In genomic region chr6:88199001-88199717, GRCm38 (mm10) we compare ENCODE assay signal across 8 mouse cellular contexts. TPM values are rescaled to one million over a fixed set of nuclear protein-coding genes. Genes with fewer than 3 reads are reported as not detected.
DNase-seq lines count a peak whose midpoint lies in the region; ATAC-seq and TF ChIP-seq lines count a peak whose summit lies in the region.

No protein-coding gene starts in this region.

- WGBS in liver, embryonic 14.5 days (ENCODE audit: insufficient replicate concordance), result under 1% methylated on average over 39 of the region's 39 CpGs
- WGBS in stomach, embryonic 14.5 days, result 2% methylated on average over 39 of the region's 39 CpGs

- H3K4me2 ChIP-seq in liver, embryonic 14.5 days (ENCODE audit: low read depth), result peak overlapping the region; percentile 62
- peak overlapping the region; percentile 77 for H3K4me2 ChIP-seq in stomach, embryonic 14.5 days (replicated peaks; ENCODE audit: low read depth, low read length)

- peak; percentile 40 for DNase-seq in embryo, embryonic 11 days
- DNase-seq in embryo, embryonic 10.5 days (ENCODE audit: low spot score), result no peak
- peak; percentile 58 for DNase-seq in NIH3T3 (ENCODE audit: low read depth)
- DNase-seq in heart, postnatal 10 days, result peak; percentile 44 to 49
- no peak for DNase-seq in liver, embryonic 14.5 days (ENCODE audit: low read depth in 3 of 3, low spot score in 3 of 3)
- DNase-seq in cerebellum, adult 18-20 months, result no peak

- no peak overlapping the region for H3K27ac ChIP-seq in liver, embryonic 14.5 days
- no peak overlapping the region for H3K27ac ChIP-seq in stomach, embryonic 14.5 days (ENCODE audit: low read length)

- intact Hi-C loops in heart, postnatal 10 days (cut with DNase I), result no loop called here

- peak overlapping the region; percentile 44 to 52 for H3K4me3 ChIP-seq in liver, embryonic 14.5 days (ENCODE audit: insufficient read depth in 1 of 2, low read depth in 2 of 2, low read length in 2 of 2)
- H3K4me3 ChIP-seq in stomach, embryonic 14.5 days (ENCODE audit: low read depth, low read length), result peak overlapping the region; percentile 39

- TF ChIP-seq CTCF in liver, embryonic 14.5 days (IDR thresholded peaks at IDR 0.05; ENCODE audit: low read depth), result no peak

- no peak for TF ChIP-seq EP300 in liver, embryonic 14.5 days (IDR thresholded peaks at IDR 0.05; ENCODE audit: low read depth)

- no peaks in the 10 kb centered on the region for H3K36me3 ChIP-seq in liver, embryonic 14.5 days (replicated peaks; ENCODE audit: control insufficient read depth, insufficient read depth, low read depth)
- no peaks in the 10 kb centered on the region for H3K36me3 ChIP-seq in stomach, embryonic 14.5 days (ENCODE audit: control insufficient read depth, insufficient read depth, low read length)

- peaks cover 90% of the 10 kb centered on the region for H3K27me3 ChIP-seq in liver, embryonic 14.5 days (ENCODE audit: control insufficient read depth, insufficient read depth, low read length)
- peaks cover 86% of the 10 kb centered on the region for H3K27me3 ChIP-seq in stomach, embryonic 14.5 days (ENCODE audit: control insufficient read depth, insufficient read depth, low read length)

- ATAC-seq in liver, embryonic 14.5 days (ENCODE audit: insufficient read depth), result no peak
- no peak for ATAC-seq in stomach, embryonic 14.5 days (ENCODE audit: insufficient number of reproducible peaks, insufficient read depth, low FRiP score, low read depth)
- no peak for ATAC-seq in monocyte, adult 5-6 weeks (replicated peaks; ENCODE audit: insufficient number of reproducible peaks, low FRiP score, low TSS enrichment, poor library complexity, severe bottlenecking)

- H3K4me1 ChIP-seq in liver, embryonic 14.5 days (replicated peaks; ENCODE audit: control insufficient read depth in 2 of 2, insufficient read depth in 2 of 2, low read length in 1 of 2), result peaks cover 2 to 4% of the 10 kb centered on the region in 2 experiments; a peak in 2 of 4 replicates
- peaks cover 30% of the 10 kb centered on the region for H3K4me1 ChIP-seq in stomach, embryonic 14.5 days (ENCODE audit: control insufficient read depth, insufficient read depth, low read length)

- no peaks in the 10 kb centered on the region for H3K9me3 ChIP-seq in liver, embryonic 14.5 days (ENCODE audit: control insufficient read depth, low read length)
- H3K9me3 ChIP-seq in stomach, embryonic 14.5 days (ENCODE audit: control insufficient read depth, low read depth, low read length), result no peaks in the 10 kb centered on the region

- no peak overlapping the region for H3K9ac ChIP-seq in liver, embryonic 14.5 days (replicated peaks)
- no peak overlapping the region for H3K9ac ChIP-seq in stomach, embryonic 14.5 days (replicated peaks; ENCODE audit: low read depth, low read length)

RNA-seq across cellular contexts. Expression of gene Gata2, which starts 5.5 kb away (rescaled TPM):
- 10 to 100 TPM; 20.7 to 23.3 TPM for total RNA-seq in heart, postnatal 10 days (2021)
- 2.4 and 2.8 TPM in 2 replicates for polyA plus RNA-seq in liver, embryonic 14.5 days (2012; rRNA removed)
- polyA plus RNA-seq in liver, embryonic 14.5 days (2014; fragmentation: Nextera tagmentation; extraction: Ambion mirVana), result 3.1 and 3.9 TPM in 2 replicates
- 3.3 and 3.5 TPM in 2 replicates for polyA plus RNA-seq in stomach, embryonic 14.5 days (2014; fragmentation: Nextera tagmentation; extraction: Ambion mirVana)
- total RNA-seq in monocyte, adult 5-6 weeks (2017), result 15.4 to 30.8 TPM (median 28.8 TPM) in 3 replicates

RNA-seq across cellular contexts. Expression of gene Dnajb8, which starts 22.9 kb away (rescaled TPM):
- not detected for total RNA-seq in heart, postnatal 10 days (2021)
- polyA plus RNA-seq in liver, embryonic 14.5 days (2012; rRNA removed), result not detected in 2 replicates
- not detected in 2 replicates for polyA plus RNA-seq in liver, embryonic 14.5 days (2014; fragmentation: Nextera tagmentation; extraction: Ambion mirVana)
- polyA plus RNA-seq in stomach, embryonic 14.5 days (2014; fragmentation: Nextera tagmentation; extraction: Ambion mirVana), result not detected in 2 replicates
- 1.4 TPM in 1 of 3 replicates, not detected in the others for total RNA-seq in monocyte, adult 5-6 weeks (2017)

Comparison
In these comparisons a context has a peak if more than half of its experiments do, and no peak if none do; other contexts are left out.
1. DNase-seq: peak in embryo, embryonic 11 days (single experiment), NIH3T3 (single experiment) and heart, postnatal 10 days (2 of 2); none in embryo, embryonic 10.5 days (single experiment), liver, embryonic 14.5 days (0 of 3) and cerebellum, adult 18-20 months (0 of 2).